Mouse (Mus musculus): ENCODE measurements around the gene Olah. TPM values are rescaled to one million over a fixed set of nuclear protein-coding genes. Genes with fewer than 3 reads are reported as not detected.

Olah gene
- total RNA-seq, 1 experiment = not detected

DNA sequence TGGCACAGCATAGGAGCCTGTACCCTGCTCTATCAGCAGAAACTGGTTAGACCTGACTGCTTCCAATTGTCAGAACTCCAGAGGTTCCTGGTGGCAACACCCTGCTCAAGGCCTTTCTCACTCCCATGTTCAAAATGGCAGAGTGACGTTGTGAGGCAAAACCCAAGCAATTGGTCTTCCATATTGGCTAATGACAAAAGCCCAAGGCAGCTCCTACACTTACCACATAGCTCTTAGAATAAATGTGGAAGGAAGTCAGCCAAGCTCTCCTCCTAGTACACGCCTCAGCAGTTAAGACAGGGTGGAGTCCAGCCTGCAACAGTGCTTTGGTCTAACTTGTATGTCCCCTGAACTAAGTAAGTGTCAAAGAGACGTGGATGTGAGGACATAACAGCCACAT, 39.1 kb downstream of the Olah start:
- DNase-seq (ENCODE audit: low read depth, low spot score) = no peak
- in situ Hi-C loops (cut with MboI; ENCODE audit: low sequenced_read_pairs in 2 of 2, unreplicated experiment in 2 of 2) = no loop called here
- Histone ChIP-seq H3K36me3 (ENCODE audit: control insufficient read depth, insufficient read depth, low read length, poor library complexity, severe bottlenecking) (no peaks in the 10 kb centered on the region), H3K4me1 (ENCODE audit: control insufficient read depth in 2 of 2, insufficient read depth in 2 of 2, low read length in 2 of 2, poor library complexity in 1 of 2) (no peaks in the 10 kb centered on the region), H3K4me3 (ENCODE audit: insufficient read depth in 1 of 2, low read depth in 1 of 2, low read length in 2 of 2, poor library complexity in 1 of 2, severe bottlenecking in 1 of 2) (no peak overlapping the region), H3K27ac (ENCODE audit: insufficient read depth, low read depth, low read length, poor library complexity, severe bottlenecking) (no peak overlapping the region), H3K9ac (ENCODE audit: insufficient read depth, low read depth, low read length, poor library complexity, severe bottlenecking) (no peak overlapping the region), H3K9me3 (ENCODE audit: control insufficient read depth, insufficient read depth, low read depth, low read length) (no peaks in the 10 kb centered on the region)
- no peak for TF ChIP-seq MAFK (IDR thresholded peaks at IDR 0.05; ENCODE audit: insufficient read depth, low read depth, low read length)
- TF ChIP-seq ZNF384 (IDR thresholded peaks at IDR 0.05; ENCODE audit: low read depth, low read length) = no peak
- TF ChIP-seq ZC3H11A (IDR thresholded peaks at IDR 0.05; ENCODE audit: borderline replicate concordance, low read depth, low read length) = no peak
- no peak for TF ChIP-seq CHD2 (IDR thresholded peaks at IDR 0.05; ENCODE audit: low read depth, low read length)
- TF ChIP-seq HCFC1 (IDR thresholded peaks at IDR 0.05; ENCODE audit: borderline replicate concordance, insufficient read depth, low read length) = no peak

DNA sequence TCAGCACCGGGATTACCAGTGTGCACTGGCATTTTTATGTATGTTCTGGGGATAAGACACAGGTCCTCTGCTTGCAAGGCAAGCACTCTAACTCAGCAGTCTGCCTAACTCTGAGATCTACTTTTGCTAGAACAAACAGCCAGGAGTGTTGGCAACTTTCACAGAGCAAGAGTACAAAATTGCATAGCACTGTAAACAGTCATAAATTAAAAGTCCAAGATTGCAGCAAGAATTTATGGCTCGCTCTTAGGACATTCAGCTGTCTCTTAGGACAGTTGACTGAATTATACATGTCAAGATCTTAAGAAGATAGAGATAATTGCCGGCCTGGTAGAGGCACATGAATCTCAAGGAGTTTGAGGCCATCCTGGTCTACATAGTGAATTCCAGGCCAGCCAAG, 40.7 kb downstream of the Olah start:
- H3K4me3 ChIP-seq (ENCODE audit: insufficient read depth in 1 of 2, low read depth in 1 of 2, low read length in 2 of 2, poor library complexity in 1 of 2, severe bottlenecking in 1 of 2) = no peak overlapping the region
- no peak for DNase-seq (ENCODE audit: low read depth, low spot score)
- no peaks in the 10 kb centered on the region for H3K36me3 ChIP-seq (ENCODE audit: control insufficient read depth, insufficient read depth, low read length, poor library complexity, severe bottlenecking)
- H3K27ac ChIP-seq (ENCODE audit: insufficient read depth, low read depth, low read length, poor library complexity, severe bottlenecking) = no peak overlapping the region
- TF ChIP-seq MAFK (IDR thresholded peaks at IDR 0.05; ENCODE audit: insufficient read depth, low read depth, low read length) (no peak), CHD2 (IDR thresholded peaks at IDR 0.05; ENCODE audit: low read depth, low read length) (no peak), HCFC1 (IDR thresholded peaks at IDR 0.05; ENCODE audit: borderline replicate concordance, insufficient read depth, low read length) (no peak), ZNF384 (IDR thresholded peaks at IDR 0.05; ENCODE audit: low read depth, low read length) (no peak), ZC3H11A (IDR thresholded peaks at IDR 0.05; ENCODE audit: borderline replicate concordance, low read depth, low read length) (no peak)
- in situ Hi-C loops (cut with MboI; ENCODE audit: low sequenced_read_pairs in 2 of 2, unreplicated experiment in 2 of 2) = no loop called here
- no peaks in the 10 kb centered on the region for H3K9me3 ChIP-seq (ENCODE audit: control insufficient read depth, insufficient read depth, low read depth, low read length)
- no peak overlapping the region for H3K9ac ChIP-seq (ENCODE audit: insufficient read depth, low read depth, low read length, poor library complexity, severe bottlenecking)
- no peaks in the 10 kb centered on the region for H3K4me1 ChIP-seq (ENCODE audit: control insufficient read depth in 2 of 2, insufficient read depth in 2 of 2, low read length in 2 of 2, poor library complexity in 1 of 2)

DNA sequence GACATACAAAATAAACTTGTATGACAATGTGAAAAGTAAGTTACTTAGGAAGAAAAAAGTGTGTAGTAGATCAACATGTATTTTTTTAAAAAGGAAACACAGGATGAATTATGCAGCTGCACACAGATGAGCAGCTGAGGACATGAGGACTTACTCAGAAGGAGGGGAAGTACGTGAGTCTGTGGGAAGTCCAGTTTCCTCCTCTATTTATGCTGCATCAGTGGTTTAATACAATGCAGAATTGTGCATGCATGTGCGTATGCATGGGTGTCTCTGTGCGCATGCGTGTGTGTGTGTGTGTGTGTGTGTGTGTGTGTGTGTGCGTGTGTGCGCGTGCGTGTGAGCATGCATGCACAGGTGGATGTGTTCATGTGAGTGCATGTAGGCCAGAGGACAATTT, 41.2 kb downstream of the Olah start:
- Histone ChIP-seq H3K9ac (ENCODE audit: insufficient read depth, low read depth, low read length, poor library complexity, severe bottlenecking) (no peak overlapping the region), H3K4me1 (ENCODE audit: control insufficient read depth in 2 of 2, insufficient read depth in 2 of 2, low read length in 2 of 2, poor library complexity in 1 of 2) (no peaks in the 10 kb centered on the region), H3K9me3 (ENCODE audit: control insufficient read depth, insufficient read depth, low read depth, low read length) (no peaks in the 10 kb centered on the region), H3K27ac (ENCODE audit: insufficient read depth, low read depth, low read length, poor library complexity, severe bottlenecking) (no peak overlapping the region), H3K4me3 (ENCODE audit: insufficient read depth in 1 of 2, low read depth in 1 of 2, low read length in 2 of 2, poor library complexity in 1 of 2, severe bottlenecking in 1 of 2) (no peak overlapping the region), H3K36me3 (ENCODE audit: control insufficient read depth, insufficient read depth, low read length, poor library complexity, severe bottlenecking) (no peaks in the 10 kb centered on the region)
- no peak for TF ChIP-seq CHD2 (IDR thresholded peaks at IDR 0.05; ENCODE audit: low read depth, low read length)
- no peak for TF ChIP-seq HCFC1 (IDR thresholded peaks at IDR 0.05; ENCODE audit: borderline replicate concordance, insufficient read depth, low read length)
- no peak for TF ChIP-seq ZC3H11A (IDR thresholded peaks at IDR 0.05; ENCODE audit: borderline replicate concordance, low read depth, low read length)
- in situ Hi-C loops (cut with MboI; ENCODE audit: low sequenced_read_pairs in 2 of 2, unreplicated experiment in 2 of 2) = no loop called here
- no peak for DNase-seq (ENCODE audit: low read depth, low spot score)

DNA sequence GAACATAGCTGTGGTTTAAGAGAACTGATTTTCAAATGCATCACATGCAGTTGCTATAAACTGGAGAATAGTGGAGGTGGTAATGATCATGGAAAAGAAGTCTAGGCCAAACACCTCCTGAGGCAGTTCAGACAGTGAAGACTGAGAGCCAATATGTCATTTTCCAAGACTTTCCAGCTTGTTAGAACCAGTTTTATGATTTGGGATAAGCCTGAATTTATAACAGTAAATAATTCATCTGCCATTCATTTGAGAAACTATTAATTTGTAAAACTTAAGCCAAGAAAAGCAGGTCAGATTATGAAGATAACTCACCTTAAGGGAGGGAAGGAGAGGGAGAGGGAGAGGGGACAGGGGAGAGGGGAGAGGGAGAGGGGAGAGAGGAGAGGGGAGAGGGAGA, 43.9 kb downstream of the Olah start:
- H3K4me1 ChIP-seq (ENCODE audit: control insufficient read depth in 2 of 2, insufficient read depth in 2 of 2, low read length in 2 of 2, poor library complexity in 1 of 2) = no peaks in the 10 kb centered on the region
- H3K36me3 ChIP-seq (ENCODE audit: control insufficient read depth, insufficient read depth, low read length, poor library complexity, severe bottlenecking) = no peaks in the 10 kb centered on the region

DNA sequence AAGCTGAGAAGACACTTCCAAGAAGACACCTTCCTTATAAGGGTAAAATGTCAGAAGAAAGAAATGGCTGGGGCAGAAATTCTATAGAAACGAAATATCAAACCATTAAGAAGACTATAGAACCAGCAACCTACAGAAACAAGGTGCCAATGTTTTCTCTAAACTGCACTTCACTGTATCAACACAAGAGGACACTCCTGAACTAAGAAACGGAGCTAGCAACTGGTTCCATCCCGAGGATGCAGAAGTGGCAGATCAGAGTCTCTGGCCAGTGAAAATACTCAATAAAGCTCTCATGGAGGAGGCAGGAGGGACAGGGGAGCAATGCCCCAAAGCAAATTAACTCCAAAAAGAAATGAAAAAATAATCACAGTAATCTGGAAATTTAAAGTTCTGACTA, 48.1 kb downstream of the Olah start:
- in situ Hi-C loops (cut with MboI; ENCODE audit: low sequenced_read_pairs in 2 of 2, unreplicated experiment in 2 of 2) = no loop called here
- no peak for DNase-seq (ENCODE audit: low read depth, low spot score)

More for the DNA sequence above, 43.9 kb downstream of the Olah start:
- DNase-seq (ENCODE audit: low read depth, low spot score) = no peak
- no peak overlapping the region for H3K4me3 ChIP-seq (ENCODE audit: insufficient read depth in 1 of 2, low read depth in 1 of 2, low read length in 2 of 2, poor library complexity in 1 of 2, severe bottlenecking in 1 of 2)
- in situ Hi-C loops (cut with MboI; ENCODE audit: low sequenced_read_pairs in 2 of 2, unreplicated experiment in 2 of 2) = no loop called here
- H3K9me3 ChIP-seq (ENCODE audit: control insufficient read depth, insufficient read depth, low read depth, low read length) = no peaks in the 10 kb centered on the region
- no peak overlapping the region for H3K27ac ChIP-seq (ENCODE audit: insufficient read depth, low read depth, low read length, poor library complexity, severe bottlenecking)
- no peak overlapping the region for H3K9ac ChIP-seq (ENCODE audit: insufficient read depth, low read depth, low read length, poor library complexity, severe bottlenecking)
- no peak for TF ChIP-seq MAFK (IDR thresholded peaks at IDR 0.05; ENCODE audit: insufficient read depth, low read depth, low read length)
- no peak for TF ChIP-seq ZC3H11A (IDR thresholded peaks at IDR 0.05; ENCODE audit: borderline replicate concordance, low read depth, low read length)
- TF ChIP-seq HCFC1 (IDR thresholded peaks at IDR 0.05; ENCODE audit: borderline replicate concordance, insufficient read depth, low read length) = no peak
- TF ChIP-seq CHD2 (IDR thresholded peaks at IDR 0.05; ENCODE audit: low read depth, low read length) = no peak
- TF ChIP-seq ZNF384 (IDR thresholded peaks at IDR 0.05; ENCODE audit: low read depth, low read length) = no peak

More for the DNA sequence above, 48.1 kb downstream of the Olah start:
- H3K4me1 ChIP-seq (ENCODE audit: control insufficient read depth in 2 of 2, insufficient read depth in 2 of 2, low read length in 2 of 2, poor library complexity in 1 of 2) = no peaks in the 10 kb centered on the region
- TF ChIP-seq ZC3H11A (IDR thresholded peaks at IDR 0.05; ENCODE audit: borderline replicate concordance, low read depth, low read length) = peak; percentile 77; the same call in 1 of the 2 replicates
- TF ChIP-seq MAFK (IDR thresholded peaks at IDR 0.05; ENCODE audit: insufficient read depth, low read depth, low read length) = no peak
- H3K36me3 ChIP-seq (ENCODE audit: control insufficient read depth, insufficient read depth, low read length, poor library complexity, severe bottlenecking) = no peaks in the 10 kb centered on the region
- no peaks in the 10 kb centered on the region for H3K9me3 ChIP-seq (ENCODE audit: control insufficient read depth, insufficient read depth, low read depth, low read length)
- no peak overlapping the region for H3K9ac ChIP-seq (ENCODE audit: insufficient read depth, low read depth, low read length, poor library complexity, severe bottlenecking)
- no peak overlapping the region for H3K4me3 ChIP-seq (ENCODE audit: insufficient read depth in 1 of 2, low read depth in 1 of 2, low read length in 2 of 2, poor library complexity in 1 of 2, severe bottlenecking in 1 of 2)
- H3K27ac ChIP-seq (ENCODE audit: insufficient read depth, low read depth, low read length, poor library complexity, severe bottlenecking) = no peak overlapping the region

Measured in ES-E14 (cell line).